Mouse (Mus musculus): ENCODE measurements around the gene Tbc1d14. TPM values are rescaled to one million over a fixed set of nuclear protein-coding genes. Genes with fewer than 3 reads are reported as not detected.

Tbc1d14 gene
- polyA plus RNA-seq, 1 experiment, result 50.0 TPM

GRCm38 (mm10) chr5:36562791-36563445 lies 30.2 kb downstream of the Tbc1d14 start:
- Histone ChIP-seq H3K4me3 (ENCODE audit: insufficient read depth, low read depth, low read length) (no peak overlapping the region), H3K27me3 (replicated peaks; ENCODE audit: control insufficient read depth, insufficient read depth, low read length) (no peaks in the 10 kb centered on the region), H3K27ac (ENCODE audit: insufficient read depth, low read depth, low read length) (peak overlapping the region; percentile 37), H3K36me3 (ENCODE audit: control insufficient read depth, insufficient read depth, low read length) (no peaks in the 10 kb centered on the region), H3K4me1 (ENCODE audit: control insufficient read depth, insufficient read depth, low read length) (peaks cover 70% of the 10 kb centered on the region)
- TF ChIP-seq CTCF (conservative IDR thresholded peaks at IDR 0.05; ENCODE audit: insufficient read depth, insufficient read length, low read depth, low read length) (no peak), POLR2A (IDR thresholded peaks at IDR 0.05; ENCODE audit: low read depth, low read length) (no peak)
- 78% methylated on average over 10 of the region's 10 CpGs for WGBS
- peak; percentile 29 for DNase-seq

- DNase-seq, result peak; percentile 91
- peak; percentile 22 for TF ChIP-seq POLR2A (IDR thresholded peaks at IDR 0.05; ENCODE audit: low read depth, low read length)
- TF ChIP-seq CTCF (conservative IDR thresholded peaks at IDR 0.05; ENCODE audit: insufficient read depth, insufficient read length, low read depth, low read length), result no peak
- Histone ChIP-seq H3K4me3 (ENCODE audit: insufficient read depth, low read depth, low read length) (no peak overlapping the region), H3K4me1 (ENCODE audit: control insufficient read depth, insufficient read depth, low read length) (peaks cover 63% of the 10 kb centered on the region), H3K27ac (ENCODE audit: insufficient read depth, low read depth, low read length) (peak overlapping the region; percentile 78), H3K36me3 (ENCODE audit: control insufficient read depth, insufficient read depth, low read length) (no peaks in the 10 kb centered on the region), H3K27me3 (replicated peaks; ENCODE audit: control insufficient read depth, insufficient read depth, low read length) (no peaks in the 10 kb centered on the region)
- 46% methylated on average over 4 of the region's 4 CpGs for WGBS
Observed at GRCm38 (mm10) chr5:36561509-36561908, 31.6 kb downstream of the Tbc1d14 start.

GRCm38 (mm10) chr5:36560490-36560889 lies 32.6 kb downstream of the Tbc1d14 start:
- H3K27ac ChIP-seq (ENCODE audit: insufficient read depth, low read depth, low read length), result peak overlapping the region; percentile 77; the same call in 1 of the 2 replicates
- WGBS, result 68% methylated on average over 4 of the region's 4 CpGs
- no peak for DNase-seq
- H3K4me1 ChIP-seq (ENCODE audit: control insufficient read depth, insufficient read depth, low read length), result peaks cover 64% of the 10 kb centered on the region
- H3K36me3 ChIP-seq (ENCODE audit: control insufficient read depth, insufficient read depth, low read length), result no peaks in the 10 kb centered on the region
- no peaks in the 10 kb centered on the region for H3K27me3 ChIP-seq (replicated peaks; ENCODE audit: control insufficient read depth, insufficient read depth, low read length)
- TF ChIP-seq POLR2A (IDR thresholded peaks at IDR 0.05; ENCODE audit: low read depth, low read length), result no peak
- no peak for TF ChIP-seq CTCF (conservative IDR thresholded peaks at IDR 0.05; ENCODE audit: insufficient read depth, insufficient read length, low read depth, low read length)
- no peak overlapping the region for H3K4me3 ChIP-seq (ENCODE audit: insufficient read depth, low read depth, low read length)

- no peak for DNase-seq
- Histone ChIP-seq H3K36me3 (ENCODE audit: control insufficient read depth, insufficient read depth, low read length) (no peaks in the 10 kb centered on the region), H3K27me3 (replicated peaks; ENCODE audit: control insufficient read depth, insufficient read depth, low read length) (no peaks in the 10 kb centered on the region), H3K4me3 (ENCODE audit: insufficient read depth, low read depth, low read length) (no peak overlapping the region), H3K4me1 (ENCODE audit: control insufficient read depth, insufficient read depth, low read length) (peaks cover 63% of the 10 kb centered on the region), H3K27ac (ENCODE audit: insufficient read depth, low read depth, low read length) (peak overlapping the region; percentile 77)
- TF ChIP-seq CTCF (conservative IDR thresholded peaks at IDR 0.05; ENCODE audit: insufficient read depth, insufficient read length, low read depth, low read length), result no peak
- no peak for TF ChIP-seq POLR2A (IDR thresholded peaks at IDR 0.05; ENCODE audit: low read depth, low read length)
- 65% methylated on average over 6 of the region's 6 CpGs for WGBS
Observed at GRCm38 (mm10) chr5:36559510-36560235, 33.4 kb downstream of the Tbc1d14 start.

GRCm38 (mm10) chr5:36559106-36559505 lies 34.0 kb downstream of the Tbc1d14 start:
- 75% methylated on average over 5 of the region's 5 CpGs for WGBS
- DNase-seq, result no peak
- H3K4me3 ChIP-seq (ENCODE audit: insufficient read depth, low read depth, low read length), result no peak overlapping the region
- H3K4me1 ChIP-seq (ENCODE audit: control insufficient read depth, insufficient read depth, low read length), result peaks cover 63% of the 10 kb centered on the region
- no peaks in the 10 kb centered on the region for H3K27me3 ChIP-seq (replicated peaks; ENCODE audit: control insufficient read depth, insufficient read depth, low read length)
- H3K27ac ChIP-seq (ENCODE audit: insufficient read depth, low read depth, low read length), result peak overlapping the region; percentile 86
- no peaks in the 10 kb centered on the region for H3K36me3 ChIP-seq (ENCODE audit: control insufficient read depth, insufficient read depth, low read length)
- TF ChIP-seq CTCF (conservative IDR thresholded peaks at IDR 0.05; ENCODE audit: insufficient read depth, insufficient read length, low read depth, low read length) (no peak), POLR2A (IDR thresholded peaks at IDR 0.05; ENCODE audit: low read depth, low read length) (no peak)

GRCm38 (mm10) chr5:36558526-36558925 lies 34.5 kb downstream of the Tbc1d14 start:
- WGBS, result 19% methylated on average over 2 of the region's 2 CpGs
- Histone ChIP-seq H3K27me3 (replicated peaks; ENCODE audit: control insufficient read depth, insufficient read depth, low read length) (no peaks in the 10 kb centered on the region), H3K36me3 (ENCODE audit: control insufficient read depth, insufficient read depth, low read length) (no peaks in the 10 kb centered on the region), H3K27ac (ENCODE audit: insufficient read depth, low read depth, low read length) (peak overlapping the region; percentile 86), H3K4me1 (ENCODE audit: control insufficient read depth, insufficient read depth, low read length) (peaks cover 61% of the 10 kb centered on the region), H3K4me3 (ENCODE audit: insufficient read depth, low read depth, low read length) (no peak overlapping the region)
- peak; percentile 60 for DNase-seq
- no peak for TF ChIP-seq CTCF (conservative IDR thresholded peaks at IDR 0.05; ENCODE audit: insufficient read depth, insufficient read length, low read depth, low read length)
- no peak for TF ChIP-seq POLR2A (IDR thresholded peaks at IDR 0.05; ENCODE audit: low read depth, low read length)

- Histone ChIP-seq H3K27me3 (replicated peaks; ENCODE audit: control insufficient read depth, insufficient read depth, low read length) (no peaks in the 10 kb centered on the region), H3K4me1 (ENCODE audit: control insufficient read depth, insufficient read depth, low read length) (peaks cover 58% of the 10 kb centered on the region), H3K27ac (ENCODE audit: insufficient read depth, low read depth, low read length) (peak overlapping the region; percentile 86), H3K36me3 (ENCODE audit: control insufficient read depth, insufficient read depth, low read length) (no peaks in the 10 kb centered on the region), H3K4me3 (ENCODE audit: insufficient read depth, low read depth, low read length) (no peak overlapping the region)
- peak; percentile 92 for DNase-seq
- TF ChIP-seq CTCF (conservative IDR thresholded peaks at IDR 0.05; ENCODE audit: insufficient read depth, insufficient read length, low read depth, low read length) (no peak), POLR2A (IDR thresholded peaks at IDR 0.05; ENCODE audit: low read depth, low read length) (no peak)
- 27% methylated on average over 7 of the region's 7 CpGs for WGBS
Observed at GRCm38 (mm10) chr5:36557584-36558308, 35.3 kb downstream of the Tbc1d14 start.
